Mouse (Mus musculus): Measurements from ENCODE around the gene Serpinb6a. TPM values are rescaled to one million over a fixed set of nuclear protein-coding genes. Genes with fewer than 3 reads are reported as not detected.
"Not testable (repeated sequence)": the region's sequence is repeated elsewhere in the genome, so short reads cannot be mapped to it uniquely, and the experiment has no call there.

Gene Serpinb6a
- total RNA-seq, 2 experiments from 2014 or later = 425 to 528 TPM

GRCm38 (mm10) chr13:33989625-33990024 lies 13.0 kb downstream of the Serpinb6a start:
- DNase-seq = no peak

- no peak for DNase-seq
Observed at GRCm38 (mm10) chr13:33966574-33966973, 36.0 kb downstream of the Serpinb6a start.

DNA sequence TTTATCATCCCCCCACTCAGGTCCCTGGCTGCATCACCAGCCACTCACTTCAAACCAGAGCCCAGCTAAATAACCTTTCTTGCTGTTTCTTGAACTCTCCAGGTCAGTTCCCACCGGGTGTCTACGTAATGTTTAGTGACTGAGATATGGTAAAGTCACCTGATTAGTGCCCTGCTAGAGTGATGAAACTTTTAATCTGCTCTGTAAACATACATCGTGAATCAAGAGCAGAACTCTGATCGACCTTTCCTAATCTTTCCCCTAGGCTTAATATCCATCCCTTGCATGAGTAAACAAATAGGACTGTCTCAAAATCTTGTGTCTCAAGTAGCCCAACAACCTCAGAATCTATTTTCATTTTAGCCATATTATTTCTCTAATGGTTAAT lies 36.6 kb downstream of the Serpinb6a start:
- DNase-seq = no peak

DNA sequence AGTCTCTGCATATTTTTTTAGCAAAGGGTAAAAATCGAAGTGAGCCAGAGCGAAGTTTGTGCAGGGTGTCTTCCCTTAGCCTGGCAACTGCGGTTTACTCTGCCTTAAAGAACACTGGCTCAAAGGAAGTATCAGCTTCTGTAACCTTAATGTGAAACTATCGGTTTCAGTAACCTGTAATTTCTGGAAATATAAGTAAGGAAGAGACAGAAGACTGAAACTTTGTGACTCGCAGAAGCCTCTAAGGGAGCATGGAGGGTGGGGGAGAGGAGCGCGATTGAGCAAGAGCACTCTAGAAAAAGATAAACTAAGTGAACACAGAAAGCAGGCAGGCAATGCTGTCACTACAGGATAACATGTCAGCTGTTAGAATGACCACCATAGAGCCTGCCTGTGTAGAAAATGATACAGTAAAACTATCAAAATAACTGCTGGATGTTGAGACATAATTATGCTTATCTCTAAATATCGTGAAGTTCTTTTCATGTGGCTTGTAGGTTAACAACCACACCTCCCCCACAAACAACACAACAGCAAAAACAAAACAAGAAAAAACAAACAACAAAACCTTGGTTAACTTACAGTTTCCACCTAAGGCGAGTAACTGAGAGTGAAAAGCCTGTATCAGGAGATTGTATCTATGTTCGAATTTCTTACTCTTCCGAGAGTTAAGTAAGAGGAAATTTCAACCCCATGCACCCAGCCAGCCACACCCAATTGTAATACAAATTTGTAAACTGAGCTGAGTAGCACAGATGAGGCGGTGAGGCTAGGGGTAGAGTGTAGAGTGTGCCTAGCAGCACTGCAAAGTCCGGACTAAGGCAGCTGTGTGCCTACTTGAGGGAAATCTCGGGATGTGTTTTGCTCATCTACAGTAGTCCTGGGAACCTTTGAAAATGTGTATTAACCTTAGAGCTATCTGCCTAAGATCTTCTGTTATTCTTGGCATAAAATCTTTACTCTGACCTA lies 37.3 kb downstream of the Serpinb6a start:
- peak; percentile 33 to 45 for DNase-seq

DNA sequence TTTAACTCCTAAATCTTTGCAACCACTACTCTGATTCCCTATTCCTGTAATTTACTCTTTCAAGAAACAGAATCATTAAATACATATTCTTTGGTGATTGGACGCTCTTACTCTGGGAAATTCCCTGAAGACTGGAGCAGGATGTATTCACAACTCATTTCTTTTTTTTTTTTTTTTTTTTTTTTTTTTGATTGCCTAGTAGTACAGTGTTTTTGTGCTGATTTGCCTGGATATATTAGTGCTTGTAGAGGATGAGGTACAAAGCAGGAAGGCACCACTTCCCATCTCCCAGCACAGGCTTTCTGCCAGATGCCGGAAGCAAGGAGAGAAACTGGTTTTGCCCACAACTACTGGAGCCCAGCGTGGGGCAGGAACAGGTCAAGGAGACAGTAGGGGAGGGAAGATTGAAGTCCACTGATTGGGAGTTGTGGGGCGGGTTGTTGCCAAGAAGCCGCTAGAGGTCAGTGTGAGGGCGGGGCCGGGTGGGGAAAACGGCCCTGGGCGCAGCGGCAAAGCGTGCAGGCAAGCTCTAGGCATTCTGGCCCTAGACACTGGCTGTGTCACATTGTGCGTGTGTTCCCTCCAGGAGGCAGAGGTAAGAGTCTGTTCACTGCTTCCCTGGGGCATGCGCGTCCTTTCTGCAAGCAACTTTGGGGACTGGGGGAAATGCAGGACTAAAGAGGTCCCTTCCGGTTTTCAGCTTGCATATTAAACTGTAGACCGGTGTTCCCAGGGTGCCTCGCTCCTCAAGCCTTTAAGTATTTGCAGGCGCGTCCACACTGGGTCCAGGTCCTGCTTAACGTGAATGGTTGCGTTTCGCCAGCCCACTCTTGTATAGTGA lies 38.2 kb downstream of the Serpinb6a start, which contains the start of gene Nqo2:
Gene Nqo2 (plus strand): TSS at position 482 of the 841 bp plus-strand sequence.
- DNase-seq = peak; percentile 84 to 88

- DNase-seq = no peak
Observed at GRCm38 (mm10) chr13:33959771-33960170, 42.8 kb downstream of the Serpinb6a start.

DNA sequence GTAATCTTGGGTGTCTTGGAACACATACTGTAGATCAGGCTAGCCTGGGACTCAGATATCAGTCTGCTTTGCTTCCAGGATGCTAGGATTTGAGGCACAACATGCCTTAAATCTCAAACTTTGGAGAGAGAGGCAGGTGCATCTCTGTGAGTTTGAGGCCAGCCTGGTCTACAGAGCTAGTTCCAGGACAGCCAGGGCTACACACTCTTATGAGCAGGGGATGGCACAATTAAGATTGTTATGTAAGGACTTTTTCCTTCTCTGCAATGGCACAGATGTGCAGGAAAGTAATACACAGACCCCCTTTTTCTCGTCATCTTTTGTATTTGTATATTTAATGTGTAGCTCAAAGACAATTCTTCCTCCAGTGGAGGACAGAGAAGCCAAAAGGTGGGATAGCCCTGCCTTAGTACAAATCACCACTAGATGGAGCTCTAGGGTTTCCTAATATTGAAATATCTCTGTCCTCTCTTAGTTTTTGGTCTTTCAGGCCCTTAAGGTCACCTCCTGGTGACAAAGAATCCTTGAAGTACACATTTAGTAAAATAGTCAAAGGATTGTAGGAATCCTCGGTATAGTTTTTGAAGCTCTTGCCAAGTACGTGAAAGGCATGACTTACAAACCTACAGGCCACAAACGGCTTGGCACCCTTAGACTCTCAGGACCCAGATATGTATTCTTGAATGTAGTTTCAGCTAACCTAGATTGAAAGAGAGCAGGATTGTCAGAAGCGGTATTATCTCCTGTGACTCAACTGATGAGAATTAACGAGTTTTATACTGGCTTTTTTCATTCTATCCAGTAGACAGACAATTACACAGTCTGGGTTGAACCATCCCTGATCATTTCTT lies 45.8 kb downstream of the Serpinb6a start:
- peak in 1 of 2 experiments; percentile 46 for DNase-seq

DNA sequence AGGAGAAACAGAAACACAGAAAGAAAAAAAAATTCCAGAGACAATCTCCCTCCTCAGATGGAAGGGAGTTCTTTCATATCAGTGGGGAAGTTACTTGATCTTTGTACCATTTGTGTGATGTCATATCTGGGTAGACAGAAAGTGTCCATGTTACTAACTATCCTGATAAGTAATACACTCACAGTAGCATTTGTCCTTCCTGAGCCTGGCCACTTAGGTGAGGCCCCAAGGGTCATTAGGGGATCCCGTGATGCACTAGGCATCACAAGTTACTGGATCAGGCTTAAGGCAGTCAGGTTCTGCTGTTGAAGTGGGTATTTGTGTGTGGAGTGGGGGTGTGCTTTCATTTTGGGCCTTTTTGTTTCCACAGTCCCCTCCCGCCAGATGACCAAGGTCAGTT lies 49.6 kb downstream of the Serpinb6a start:
- DNase-seq = peak in 1 of 2 experiments; percentile 18

GRCm38 (mm10) chr13:33952075-33952449 lies 50.5 kb downstream of the Serpinb6a start:
- peak; percentile 35 to 50 for DNase-seq

- DNase-seq = peak; percentile 71 to 80
Observed at GRCm38 (mm10) chr13:33951308-33952074, 51.1 kb downstream of the Serpinb6a start.

DNA sequence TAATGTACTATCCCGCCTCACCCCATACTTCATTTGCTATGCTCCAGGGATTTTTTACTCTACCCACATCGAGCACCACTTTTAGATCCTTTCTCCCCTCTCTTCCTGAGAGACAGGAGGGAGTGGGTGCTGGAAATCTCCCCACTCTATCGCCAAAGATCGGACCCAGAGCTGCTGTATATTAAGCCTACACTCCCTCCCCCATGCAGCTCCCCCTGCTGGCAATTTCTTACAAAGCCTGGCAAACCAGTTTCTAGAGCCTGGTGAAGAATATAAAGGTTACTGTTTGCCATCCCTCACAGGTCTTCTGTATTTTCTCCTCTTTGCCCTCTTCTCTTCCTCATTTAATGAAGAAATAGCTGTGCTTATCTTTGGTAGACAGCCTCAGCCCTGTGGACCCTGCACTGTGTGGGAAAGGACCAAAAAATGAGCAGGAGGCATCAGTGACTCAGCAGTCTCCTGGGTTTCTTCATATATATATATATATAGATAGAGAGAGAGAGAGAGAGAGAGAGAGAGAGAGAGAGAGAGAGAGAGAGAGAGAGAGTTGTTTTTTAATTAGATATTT lies 60.3 kb downstream of the Serpinb6a start:
- DNase-seq = peak; percentile 66 to 78

DNA sequence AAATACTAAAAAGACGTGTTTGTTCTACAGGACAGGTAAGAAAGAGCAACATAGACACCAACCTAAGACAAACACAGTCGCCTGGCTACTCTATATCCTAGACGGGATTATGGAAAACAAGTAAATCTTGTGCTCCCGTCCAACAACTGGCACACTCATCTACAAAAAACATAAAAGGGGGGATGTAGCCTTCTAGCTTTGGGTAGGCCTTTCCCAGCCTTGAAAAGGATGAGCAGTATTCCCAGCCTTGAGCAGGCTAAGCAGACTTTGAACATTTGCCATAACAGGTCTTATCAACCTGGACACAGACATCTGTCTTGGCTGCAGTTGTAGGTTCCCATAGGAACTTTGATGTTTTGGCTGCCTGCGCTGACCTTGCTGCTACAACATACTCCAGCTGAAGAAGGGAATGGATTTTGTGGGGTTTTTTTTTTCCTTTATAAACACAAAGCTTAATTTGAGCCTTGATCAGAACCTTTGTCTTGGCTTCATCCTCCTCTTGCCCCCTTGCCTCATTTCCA lies 61.2 kb downstream of the Serpinb6a start:
- DNase-seq = peak; percentile 20 to 47

- DNase-seq = not testable (repeated sequence)
Observed at GRCm38 (mm10) chr13:33937587-33937986, 65.0 kb downstream of the Serpinb6a start.

- peak in 1 of 2 experiments; percentile 15 for DNase-seq
Observed at GRCm38 (mm10) chr13:33937151-33937550, 65.4 kb downstream of the Serpinb6a start.

DNA sequence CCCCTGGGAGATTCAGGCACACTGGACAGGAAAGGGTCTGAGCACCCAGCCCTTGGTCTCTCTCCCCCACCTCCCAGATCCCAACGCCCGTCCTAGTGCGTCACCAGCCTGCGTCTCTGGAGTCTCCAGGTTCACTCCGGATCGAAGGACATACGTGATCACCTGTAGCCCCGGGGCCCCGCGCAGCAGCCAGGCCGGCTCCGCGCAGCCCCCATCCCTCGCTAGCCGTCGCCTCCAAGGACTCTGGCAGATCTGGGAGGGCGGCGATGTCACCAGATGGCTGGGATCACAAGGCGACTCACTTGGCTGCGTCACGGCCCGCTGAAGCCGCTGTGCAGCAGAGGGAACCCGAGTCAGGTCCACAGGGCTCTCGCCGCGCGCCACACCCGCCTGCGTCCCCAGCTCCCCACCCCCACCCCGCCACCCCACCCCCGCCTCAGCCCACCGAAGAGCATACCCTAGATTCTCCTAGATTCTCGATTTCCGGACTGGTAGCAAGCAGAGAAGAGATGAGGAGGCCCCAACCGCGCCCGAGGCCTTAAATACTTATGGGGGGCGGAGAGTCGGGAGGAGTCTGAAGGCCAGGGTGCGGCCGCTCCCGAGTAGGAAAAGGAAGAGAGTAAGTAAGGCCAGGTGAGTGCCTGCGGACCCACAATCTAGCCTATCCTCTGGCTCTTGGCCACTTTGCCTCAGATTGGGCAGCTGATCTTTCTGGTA lies 67.0 kb downstream of the Serpinb6a start:
- DNase-seq = peak; percentile 78 to 80

DNA sequence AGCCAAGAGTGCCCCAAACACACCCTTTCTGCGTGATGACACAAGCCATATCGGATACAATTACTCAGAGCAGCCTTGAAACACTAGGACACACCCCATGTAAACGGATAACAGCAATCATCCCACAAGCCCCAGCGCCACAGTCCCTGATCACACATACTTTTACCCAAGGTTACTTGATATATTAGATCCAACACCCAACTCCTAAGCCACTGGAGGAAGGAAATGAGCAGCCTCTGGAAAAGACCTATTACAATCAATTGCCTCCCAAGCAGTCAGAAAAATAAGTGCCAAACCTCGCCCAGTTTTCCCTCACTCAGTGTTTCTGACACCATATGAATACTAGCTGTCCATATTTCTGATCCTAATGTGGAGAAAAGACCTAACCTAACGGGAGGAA lies 67.9 kb downstream of the Serpinb6a start:
- DNase-seq = peak; percentile 67 to 69

GRCm38 (mm10) chr13:33930912-33931311 lies 71.7 kb downstream of the Serpinb6a start:
- peak in 1 of 2 experiments; percentile 30 for DNase-seq

- DNase-seq = peak in 1 of 2 experiments; percentile 13
Observed at GRCm38 (mm10) chr13:33930281-33930680, 72.3 kb downstream of the Serpinb6a start.

- DNase-seq = no peak
Observed at GRCm38 (mm10) chr13:33921699-33922098, 80.9 kb downstream of the Serpinb6a start.
